27 mouse cellular contexts compared by ENCODE assay signal in genomic region chr1:58114021-58114560, GRCm38 (mm10). TPM values are rescaled to one million over a fixed set of nuclear protein-coding genes. Genes with fewer than 3 reads are reported as not detected.
DNase-seq lines count a peak whose midpoint lies in the region; ATAC-seq and TF ChIP-seq lines count a peak whose summit lies in the region.
"Had no signal": no experiment of that assay in that cellular context is flagged by ENCODE, and none has a peak within 500 bp of the region (broad histone marks: within the 10 kb centered on the region; RNA-seq: fewer than 3 reads in every experiment).

No protein-coding gene starts in this region.

- H3K27me3 ChIP-seq in heart, embryonic 10.5 days (ENCODE audit: insufficient read depth, poor library complexity, severe bottlenecking) = peaks cover 3% of the 10 kb centered on the region; the same call in 1 of the 2 replicates
- no peaks in the 10 kb centered on the region for H3K27me3 ChIP-seq in heart, embryonic 12.5 days (replicated peaks)
- no peaks in the 10 kb centered on the region for H3K27me3 ChIP-seq in liver, adult 2 months (ENCODE audit: control insufficient read depth, insufficient read depth, low read length)
- H3K27me3 ChIP-seq: embryonic facial prominence, embryonic 15.5 days; forebrain, embryonic 15.5 days; heart, embryonic 15.5 days; limb, embryonic 13.5 days; neural tube, embryonic 15.5 days had no signal

- H3K4me2 ChIP-seq in heart, embryonic 12.5 days = no peak overlapping the region
- H3K4me2 ChIP-seq: embryonic facial prominence, embryonic 15.5 days; forebrain, embryonic 15.5 days; heart, embryonic 15.5 days; hindbrain, embryonic 14.5 days; limb, embryonic 13.5 days; midbrain, embryonic 11.5 days; neural tube, embryonic 15.5 days had no signal

- no peaks in the 10 kb centered on the region for H3K9me3 ChIP-seq in heart, embryonic 10.5 days
- H3K9me3 ChIP-seq in heart, embryonic 12.5 days (replicated peaks) = no peaks in the 10 kb centered on the region
- H3K9me3 ChIP-seq: embryonic facial prominence, embryonic 15.5 days; forebrain, embryonic 15.5 days; heart, embryonic 15.5 days; limb, embryonic 13.5 days; neural tube, embryonic 15.5 days had no signal

- no peak for TF ChIP-seq CTCF in liver, adult 2 months (IDR thresholded peaks at IDR 0.05; ENCODE audit: low read depth, low read length)

- H3K36me3 ChIP-seq in heart, embryonic 10.5 days = no peaks in the 10 kb centered on the region
- no peaks in the 10 kb centered on the region for H3K36me3 ChIP-seq in heart, embryonic 12.5 days
- peaks cover 22% of the 10 kb centered on the region for H3K36me3 ChIP-seq in liver, adult 2 months (ENCODE audit: control insufficient read depth, insufficient read depth, low read length)
- H3K36me3 ChIP-seq: embryonic facial prominence, embryonic 15.5 days; forebrain, embryonic 15.5 days; heart, embryonic 15.5 days; limb, embryonic 13.5 days; neural tube, embryonic 15.5 days had no signal

- peaks cover 10% of the 10 kb centered on the region; the same call in 1 of the 2 replicates for H3K79me2 ChIP-seq in liver, adult 2 months (ENCODE audit: control insufficient read depth, insufficient read depth, low read length)

- H3K4me1 ChIP-seq in heart, embryonic 10.5 days = peaks cover 3% of the 10 kb centered on the region; the same call in 1 of the 2 replicates
- 0 out of 2 replicates have a peak, but pooled peaks cover 6% of the 10 kb centered on the region for H3K4me1 ChIP-seq in heart, embryonic 12.5 days (replicated peaks)
- peaks cover 29% of the 10 kb centered on the region for H3K4me1 ChIP-seq in liver, adult 2 months (ENCODE audit: control insufficient read depth, insufficient read depth, low read length)
- H3K4me1 ChIP-seq: limb, embryonic 13.5 days; neural tube, embryonic 15.5 days had no signal

- no peak for TF ChIP-seq POLR2A in liver, adult 2 months (IDR thresholded peaks at IDR 0.05; ENCODE audit: extremely low read depth, insufficient read depth, low read length)

- H3K4me3 ChIP-seq in heart, embryonic 10.5 days = no peak overlapping the region
- H3K4me3 ChIP-seq in heart, embryonic 12.5 days = no peak overlapping the region
- peak overlapping the region; percentile 61 for H3K4me3 ChIP-seq in liver, adult 2 months (ENCODE audit: insufficient read depth, low read depth, low read length)
- H3K4me3 ChIP-seq: embryonic facial prominence, embryonic 15.5 days; forebrain, embryonic 15.5 days; heart, adult 2 months; heart, embryonic 15.5 days; limb, embryonic 13.5 days; neural tube, embryonic 15.5 days had no signal

- intact Hi-C loops in left cerebral cortex, postnatal 10 days (cut with DNase I) = no loop called here

- 64% methylated on average over 6 of the region's 6 CpGs for WGBS in heart, embryonic 10.5 days
- WGBS in heart, embryonic 12.5 days = 62% methylated on average over 6 of the region's 6 CpGs
- WGBS in liver, adult 2 months = 13% methylated on average over 6 of the region's 6 CpGs

- no peak overlapping the region for H3K9ac ChIP-seq in heart, embryonic 12.5 days
- H3K9ac ChIP-seq in liver, adult 2 months (ENCODE audit: low read depth, low read length) = peak overlapping the region; percentile 69
- H3K9ac ChIP-seq: embryonic facial prominence, embryonic 15.5 days; forebrain, embryonic 15.5 days; heart, embryonic 15.5 days; hindbrain, embryonic 14.5 days; limb, embryonic 13.5 days; neural tube, embryonic 15.5 days had no signal

- no peak overlapping the region for H3K27ac ChIP-seq in heart, embryonic 10.5 days
- no peak overlapping the region for H3K27ac ChIP-seq in heart, embryonic 12.5 days (ENCODE audit: poor library complexity, severe bottlenecking)
- peak overlapping the region; percentile 53 for H3K27ac ChIP-seq in liver, adult 2 months (replicated peaks; ENCODE audit: insufficient read depth, low read depth, low read length)
- H3K27ac ChIP-seq: embryonic facial prominence, embryonic 15.5 days; forebrain, embryonic 15.5 days; heart, adult 2 months; heart, embryonic 15.5 days; hindbrain, embryonic 14.5 days; limb, embryonic 13.5 days; macrophage; neural tube, embryonic 15.5 days had no signal

- no peak for ATAC-seq in heart, embryonic 12.5 days (ENCODE audit: insufficient number of reproducible peaks, low FRiP score)
- 0 out of 2 replicates have a peak, but pooled peaks have one; percentile 22 for ATAC-seq in common myeloid progenitor, adult 5-6 weeks (replicated peaks; ENCODE audit: low read depth, poor library complexity, severe bottlenecking)
- ATAC-seq: CD4-positive, CD25-positive, alpha-beta regulatory T cell, adult 4 months; forebrain, embryonic 15.5 days; inflammation-experienced regulatory T-cells, adult 6 months had no signal

- peak; percentile 46 for DNase-seq in heart, embryonic 10.5 days (ENCODE audit: low spot score)
- peak; percentile 95 for DNase-seq in liver, adult 2 months (ENCODE audit: extremely low read depth, low read depth, low spot score)
- no peak for DNase-seq in liver
- DNase-seq in lung, postnatal 10 days = peak; percentile 6
- DNase-seq in gastrocnemius, postnatal 4 days (ENCODE audit: low spot score in 2 of 2) = no peak
- DNase-seq in left cerebral cortex, postnatal 10 days (ENCODE audit: extremely low spot score in 1 of 2, low spot score in 2 of 2) = no peak
- DNase-seq: adrenal gland, postnatal 36 days; cerebellum, adult 9-10 months; gastrocnemius, postnatal 10 days; heart, adult 2 months; heart, postnatal 4 days; right cerebral cortex, adult 18-20 months; thymus, adult 18-20 months; thymus, postnatal 36 days had no signal

RNA-seq across cellular contexts. Expression of gene Aox3, which starts 1.2 kb away (rescaled TPM):
- polyA plus RNA-seq in heart, embryonic 10.5 days (2016; fragmentation: Nextera tagmentation; extraction: Ambion mirVana) = 0.04 TPM in 1 of 2 replicates, not detected in the other
- polyA plus RNA-seq in heart, embryonic 12.5 days (2016; fragmentation: Nextera tagmentation; extraction: Ambion mirVana) = 0.05 TPM in 1 of 2 replicates, not detected in the other
- total RNA-seq in liver, adult 2 months (2014; rRNA removed) = 244 and 296 TPM in 2 replicates
- polyA plus RNA-seq in liver, adult 2 months (2012; rRNA removed) = 56.6 and 59.0 TPM in 2 replicates
- total RNA-seq in common myeloid progenitor, adult 5-6 weeks (2017) = not detected in 2 replicates
- total RNA-seq in gastrocnemius, postnatal 4 days (2021) = under 1 TPM; 0.21 to 0.69 TPM
- 1 to 10 TPM; 2.1 to 2.4 TPM for total RNA-seq in left cerebral cortex, postnatal 10 days (2021)
- total RNA-seq: midbrain, postnatal 0 days had no signal
- polyA plus RNA-seq: CD4-positive, CD25-positive, alpha-beta regulatory T cell, adult 4 months; inflammation-experienced regulatory T-cells, adult 6 months; macrophage had no signal

Comparison
In these comparisons a context has a peak if more than half of its experiments do, and no peak if none do; other contexts are left out.
1. DNase-seq: peak in heart, embryonic 10.5 days (single experiment), liver, adult 2 months (single experiment) and lung, postnatal 10 days (single experiment); none in liver (single experiment), gastrocnemius, postnatal 4 days (0 of 2) and left cerebral cortex, postnatal 10 days (0 of 2).
2. RNA of gene Aox3, which starts 1.2 kb away (total RNA-seq): 244 to 296 TPM in liver, adult 2 months; 2.1 to 2.4 TPM in left cerebral cortex, postnatal 10 days, 0.21 to 0.69 TPM in gastrocnemius, postnatal 4 days and not detected in common myeloid progenitor, adult 5-6 weeks; every median in the first group is over 10 times any median in the second.